Mouse (Mus musculus) cerebellum, postnatal 14 days (tissue): ENCODE data around the gene Meis1.
A peak's percentile ranks its signal among the peaks of the same experiment; 100 is the strongest.

Experiments
- DNase-seq, 2 experiments: peaks; one replicate each; pipeline ENCODE4 v3.0.0; 2021; ENCODE audit warnings: mixed read lengths in 2 of 2

Gene Meis1

DNA sequence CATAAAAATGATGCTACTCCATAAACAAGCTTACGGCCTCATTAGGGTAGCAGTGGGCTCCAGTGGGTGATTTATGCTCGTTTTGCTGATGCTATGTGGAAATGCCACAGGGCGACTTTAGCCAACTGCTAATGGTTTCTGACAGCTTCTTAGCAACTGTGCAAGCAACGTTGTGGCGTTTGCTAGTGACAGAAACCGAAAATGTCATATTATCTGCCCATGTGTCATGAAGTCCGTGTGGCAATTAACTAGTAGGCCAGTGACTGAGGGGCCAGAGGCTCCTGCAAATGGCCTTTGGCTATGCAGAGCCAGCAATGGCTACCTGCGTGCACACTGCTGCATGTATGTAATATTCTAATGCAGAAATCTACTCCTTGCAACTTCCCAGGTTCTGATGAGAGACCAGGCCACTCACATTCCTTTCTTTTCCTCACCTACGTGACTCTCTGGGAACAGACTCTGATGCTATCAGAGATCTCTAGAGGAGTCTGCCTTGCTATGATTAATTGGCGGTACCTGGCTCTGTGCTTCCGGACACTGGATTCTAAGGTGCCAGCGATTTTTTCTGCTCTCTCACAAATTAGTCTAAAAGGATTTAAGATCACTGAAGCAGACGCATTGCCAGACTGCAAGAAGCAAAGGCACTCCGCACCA lies 73.7 kb downstream of the Meis1 start:
- peak in 1 of 2 experiments; percentile 36 for DNase-seq

DNA sequence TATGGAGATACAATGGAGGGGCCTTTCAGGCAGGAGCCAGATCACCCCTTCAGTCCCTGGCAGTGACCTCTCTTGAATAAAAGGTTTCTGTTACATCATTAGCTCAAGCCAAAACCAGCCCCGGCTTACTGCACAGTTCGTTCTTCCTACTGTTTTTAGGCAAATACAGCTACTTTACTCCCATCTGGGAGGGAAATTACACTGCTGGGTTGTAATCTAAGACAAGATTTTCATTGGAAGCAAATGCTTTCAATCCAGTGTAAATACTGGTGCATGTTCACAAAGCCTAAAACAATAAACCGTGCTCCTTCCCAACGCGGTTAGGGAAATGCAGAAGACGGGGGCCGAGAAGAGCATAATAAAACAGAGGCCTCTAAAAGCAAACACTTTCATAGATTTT lies 74.6 kb downstream of the Meis1 start:
- no peak for DNase-seq

DNA sequence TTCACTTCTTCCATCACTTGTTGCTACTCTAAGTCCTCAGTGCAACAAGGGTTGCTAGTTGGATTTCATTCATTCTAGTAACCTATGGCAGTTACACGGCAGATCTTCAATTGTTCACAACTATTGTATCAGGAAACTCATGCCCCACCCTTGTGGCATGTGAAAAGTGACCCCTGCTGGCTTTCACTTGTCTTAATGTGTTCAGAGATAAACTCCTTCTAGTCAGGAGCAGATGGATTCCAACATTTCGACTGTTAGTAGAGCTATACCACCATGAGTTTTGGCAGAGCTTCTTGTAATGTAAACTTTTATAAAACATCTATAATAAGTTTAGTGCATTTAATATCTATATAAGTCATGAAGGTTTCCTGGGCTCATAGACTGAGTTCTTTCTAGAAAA lies 75.8 kb downstream of the Meis1 start:
- DNase-seq = no peak

DNA sequence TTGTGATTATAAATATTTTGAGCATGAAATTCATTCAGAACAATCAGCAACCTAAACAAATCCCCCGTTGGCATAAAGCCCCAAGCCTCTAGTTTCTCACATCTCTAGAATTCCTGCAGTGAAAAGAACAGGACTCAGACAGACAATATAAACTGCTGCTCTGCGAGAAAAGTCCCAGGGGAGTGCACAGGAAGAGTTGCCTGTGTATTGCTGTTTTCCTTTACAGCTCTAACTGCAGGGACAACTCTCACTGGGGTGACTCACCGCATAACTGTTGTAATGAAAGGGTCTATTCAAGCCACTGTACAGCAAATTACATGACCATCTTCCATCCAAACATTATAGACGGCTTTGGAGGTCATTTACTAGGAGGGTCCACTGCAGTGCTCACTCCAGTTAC lies 77.9 kb downstream of the Meis1 start:
- DNase-seq = no peak

DNA sequence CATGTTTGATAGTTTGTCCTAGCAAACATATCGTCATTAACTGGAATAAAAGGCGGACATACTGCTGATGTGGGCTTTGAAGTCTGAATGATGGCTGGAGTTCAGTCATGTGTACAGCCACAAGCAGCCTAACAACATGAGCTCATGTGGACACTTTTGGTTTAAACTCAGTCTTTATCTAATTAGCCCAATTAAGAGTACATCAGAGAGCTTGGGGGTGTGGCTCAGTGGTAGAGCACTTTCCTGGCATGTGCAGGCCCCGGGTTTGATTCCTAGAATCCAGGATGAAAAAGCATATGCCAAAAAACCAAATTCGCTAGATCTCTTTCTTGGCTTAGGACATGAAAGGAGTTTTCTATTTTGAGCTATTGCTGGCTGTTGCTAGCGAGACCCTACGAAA lies 83.9 kb downstream of the Meis1 start:
- DNase-seq = no peak

DNA sequence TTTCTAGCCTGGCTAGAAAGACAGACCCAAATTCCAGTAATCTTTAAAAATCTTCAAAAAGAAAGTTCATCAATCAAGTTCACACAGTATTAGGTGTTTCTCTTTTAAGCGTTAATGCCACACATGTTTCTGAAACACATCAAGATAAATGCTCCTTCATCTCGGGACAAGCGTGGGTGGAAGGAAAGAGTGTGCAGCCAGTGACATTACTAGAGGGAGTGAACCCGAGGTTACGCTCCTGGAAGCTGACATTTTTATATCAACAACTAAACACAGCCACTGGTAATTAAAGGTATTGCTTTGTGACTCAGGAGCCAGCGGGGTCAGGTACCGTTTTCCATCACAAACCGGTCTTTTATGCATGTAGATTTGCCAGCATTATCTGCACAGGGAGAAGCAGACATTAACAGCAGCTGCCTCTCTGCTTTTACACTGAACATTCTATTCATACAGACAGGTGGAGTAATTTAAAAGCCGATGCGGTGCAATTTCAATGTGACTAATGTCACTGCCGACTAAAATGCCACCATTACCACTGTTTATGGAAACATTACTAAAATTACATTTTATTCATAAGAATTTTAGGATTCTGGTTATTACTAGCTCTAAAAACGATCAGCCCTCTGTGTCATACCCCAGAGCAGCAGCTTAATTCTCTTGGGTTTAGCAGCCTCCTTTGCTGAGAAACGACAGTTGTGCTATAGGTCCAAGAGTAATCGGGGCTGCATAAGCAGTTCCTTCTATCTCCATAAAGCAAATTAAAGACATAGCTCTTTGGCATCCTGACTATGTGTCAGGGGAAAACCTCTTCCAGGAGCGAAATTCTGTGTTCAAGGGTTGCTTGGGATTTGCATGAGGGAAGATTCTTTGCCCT lies 87.5 kb downstream of the Meis1 start:
- DNase-seq = no peak

DNA sequence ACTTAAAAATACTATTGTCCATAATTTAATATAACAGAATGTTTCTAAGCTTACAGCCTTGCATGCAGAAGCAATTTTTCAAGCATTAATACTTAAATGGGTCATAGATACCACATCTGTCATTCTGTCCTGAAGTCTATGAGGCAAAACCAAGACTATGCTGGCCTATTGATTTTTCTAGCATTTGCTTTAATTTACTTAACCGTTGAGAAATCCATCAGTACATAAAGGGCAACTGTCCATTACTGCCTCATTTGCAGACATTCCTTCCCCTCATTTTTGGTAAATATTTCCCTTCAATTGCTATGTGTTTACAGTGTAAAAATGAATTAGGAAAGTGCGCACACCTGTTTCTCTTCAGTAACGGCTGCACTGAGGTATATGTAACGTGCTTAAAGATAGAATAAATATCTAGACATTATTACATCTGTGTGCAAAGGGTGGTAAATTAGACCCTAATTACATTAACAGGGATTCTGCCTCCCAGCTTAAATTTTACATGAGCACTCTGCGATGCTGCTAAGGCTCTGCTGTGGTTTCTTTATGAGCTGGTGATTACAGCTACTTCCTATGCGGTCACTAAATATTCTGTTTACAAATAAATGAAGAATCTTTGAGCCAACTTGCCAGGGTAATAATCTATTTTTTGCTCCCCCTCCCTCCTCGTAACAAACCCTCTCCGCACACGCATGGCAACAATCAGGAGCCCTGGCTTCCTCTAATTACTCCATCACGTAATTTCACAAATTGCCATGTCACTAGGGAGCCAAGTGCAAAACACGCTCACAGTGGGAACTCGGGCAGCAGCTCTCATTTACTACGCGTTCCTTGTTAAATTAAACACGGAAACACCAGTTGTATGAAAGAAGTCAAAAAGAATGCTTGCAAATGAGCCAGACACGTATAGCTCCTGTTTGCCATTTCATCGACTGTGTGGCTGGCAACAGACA lies 88.7 kb downstream of the Meis1 start:
- DNase-seq = peak in 1 of 2 experiments; percentile 34

DNA sequence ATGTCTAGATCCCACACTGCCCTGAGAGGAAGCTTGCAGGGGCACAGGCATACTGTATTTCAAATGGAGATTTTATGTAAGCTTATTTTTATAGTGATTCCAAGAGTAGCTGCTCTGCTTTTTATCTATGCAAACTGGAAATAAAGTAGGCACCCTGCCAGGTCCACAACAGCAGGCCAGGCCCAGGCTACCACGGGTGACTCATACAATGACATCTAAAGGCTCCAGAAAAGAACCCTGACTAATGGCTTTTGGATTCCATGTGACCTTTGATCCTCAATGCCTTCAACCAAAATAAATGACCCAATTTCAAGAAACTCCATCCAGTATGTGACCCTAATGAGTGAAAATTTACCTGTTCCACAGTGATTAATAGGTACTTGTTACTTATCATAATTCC lies 91.4 kb downstream of the Meis1 start:
- peak; percentile 27 to 53 for DNase-seq

DNA sequence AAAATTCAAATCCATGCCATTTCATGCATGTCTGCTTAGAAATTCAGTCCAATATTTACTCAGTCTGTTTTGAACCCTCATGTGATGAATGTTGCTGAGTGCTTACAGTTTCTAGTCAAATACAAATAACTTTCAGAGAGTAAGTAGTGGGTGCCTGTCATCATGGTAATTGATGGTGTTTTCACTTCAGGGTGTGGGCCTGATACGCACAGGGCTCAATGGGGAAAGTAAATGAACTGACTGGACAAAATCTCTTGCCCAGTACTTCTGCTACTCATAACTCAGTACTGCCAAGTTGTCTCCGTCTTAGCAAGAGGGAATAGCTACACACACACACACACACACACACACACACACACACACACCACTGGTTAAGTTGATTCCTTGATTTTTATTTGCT lies 92.0 kb downstream of the Meis1 start:
- DNase-seq = no peak

DNA sequence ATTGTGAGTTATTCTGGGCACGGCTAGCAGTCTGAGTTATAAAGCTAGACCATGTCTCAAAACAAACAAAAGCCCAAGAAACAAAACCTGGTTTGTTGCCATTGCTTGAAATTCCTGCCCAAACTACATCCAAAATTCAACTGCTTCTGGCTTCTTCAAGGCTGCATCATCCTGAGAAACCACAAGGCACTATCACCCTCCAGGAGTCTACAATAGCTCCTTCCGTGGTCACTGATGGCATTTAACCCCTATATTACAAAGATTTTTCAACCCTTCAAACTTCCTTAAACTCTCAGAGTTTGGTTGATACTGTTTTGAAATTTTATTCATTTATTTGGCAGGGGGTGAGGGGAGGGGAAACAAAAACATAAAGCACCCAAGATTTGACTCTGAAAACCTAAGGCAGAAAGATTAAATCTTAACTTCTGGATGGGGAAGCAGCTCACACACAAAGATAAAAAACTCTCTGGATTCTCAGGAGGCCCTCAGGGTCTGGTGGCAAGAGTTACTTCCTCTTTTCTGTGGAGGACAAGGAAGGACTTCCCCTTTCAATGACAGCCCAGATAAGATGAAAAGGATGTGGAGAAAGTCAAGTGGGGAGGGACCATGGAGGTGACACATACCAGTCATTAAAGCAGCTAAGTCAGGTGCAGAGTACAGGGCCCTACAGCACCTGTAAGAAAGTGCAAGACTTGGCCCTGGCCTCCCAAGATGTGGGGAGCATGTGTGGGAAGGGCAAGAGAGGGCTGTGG lies 94.0 kb downstream of the Meis1 start:
- no peak for DNase-seq

DNA sequence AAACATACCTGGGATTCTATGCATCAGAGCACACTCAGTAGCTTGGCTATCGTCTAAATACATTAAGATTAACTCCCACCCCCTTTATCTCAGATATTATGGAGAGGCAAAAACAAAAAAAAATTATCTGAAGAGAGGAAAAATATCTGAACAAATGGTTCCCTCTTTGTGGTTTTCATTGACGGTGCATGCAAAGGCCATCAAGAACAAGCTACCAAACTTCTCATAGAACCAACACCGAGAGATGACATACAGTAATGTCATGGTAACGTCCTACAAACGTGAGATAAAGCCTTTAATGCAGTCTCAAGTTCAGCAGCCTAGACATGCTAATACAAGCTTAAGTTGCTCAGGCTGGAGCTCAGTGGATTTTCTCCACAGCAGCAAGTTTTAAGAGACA lies 95.5 kb downstream of the Meis1 start:
- no peak for DNase-seq

DNA sequence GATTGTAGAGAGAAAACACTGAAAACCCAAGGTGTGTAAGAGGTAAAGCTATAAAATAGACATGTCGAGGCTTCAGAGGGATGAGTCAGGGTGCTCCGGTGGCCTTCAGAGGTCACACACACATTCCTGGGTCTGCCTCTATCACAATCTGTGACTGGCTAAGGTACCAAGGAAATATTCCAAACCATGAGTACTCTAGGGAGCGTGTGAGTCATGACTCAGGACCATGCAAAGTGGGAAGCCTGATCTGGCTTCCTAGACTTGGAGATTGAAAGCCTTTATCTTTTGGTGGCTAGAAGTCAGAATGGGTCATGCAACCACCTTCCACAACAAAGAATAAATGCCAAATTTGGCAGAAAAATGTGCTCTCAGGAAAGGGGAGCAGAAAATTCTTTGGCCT lies 98.1 kb downstream of the Meis1 start:
- no peak for DNase-seq

DNA sequence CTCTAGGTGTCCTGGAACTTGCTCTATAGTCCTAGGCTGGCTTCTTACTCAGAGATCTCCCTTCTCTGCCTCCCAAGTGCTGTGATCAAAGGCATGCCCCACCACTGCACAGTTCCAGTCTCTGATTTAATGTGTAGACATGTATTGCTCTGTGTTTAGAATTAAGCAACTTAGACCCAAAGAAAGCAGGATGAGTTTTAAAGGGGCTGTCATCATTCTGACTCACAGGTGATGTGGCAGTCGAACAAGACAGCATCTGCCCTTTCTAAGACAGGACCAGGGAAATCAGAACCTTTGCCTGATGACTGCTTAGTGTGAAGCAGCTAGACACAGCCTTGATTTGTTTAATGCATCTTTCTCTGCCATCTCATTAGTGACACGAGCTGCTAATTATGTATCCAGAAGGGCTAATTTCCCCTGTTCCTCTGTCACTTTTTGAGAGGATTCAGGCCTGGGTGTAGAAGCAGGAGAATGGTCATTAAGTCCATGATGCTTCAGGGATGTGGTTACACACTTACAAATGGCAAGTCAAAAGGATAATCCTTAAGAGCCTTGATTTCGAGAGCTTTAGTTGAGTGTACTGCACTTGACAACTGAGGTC lies 99.5 kb downstream of the Meis1 start:
- no peak for DNase-seq

DNA sequence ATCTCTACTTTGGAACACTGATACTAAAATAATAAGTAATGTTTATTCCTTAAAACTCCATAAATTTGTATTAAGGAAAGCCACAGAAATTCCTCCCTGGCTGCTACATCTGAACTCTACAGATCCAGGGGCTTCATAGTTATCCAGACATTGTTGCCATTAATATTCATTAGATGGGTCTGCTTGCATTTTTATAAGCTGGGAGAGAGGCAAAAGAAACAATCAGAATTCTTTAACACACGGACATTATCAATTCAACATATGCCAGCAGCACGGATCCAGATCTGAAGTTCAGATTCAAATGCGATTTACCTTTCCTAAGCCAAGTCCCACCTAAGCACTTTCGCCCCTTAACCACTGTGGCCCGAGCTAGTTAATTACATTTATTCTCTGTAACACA lies 100.9 kb downstream of the Meis1 start:
- DNase-seq = no peak

DNA sequence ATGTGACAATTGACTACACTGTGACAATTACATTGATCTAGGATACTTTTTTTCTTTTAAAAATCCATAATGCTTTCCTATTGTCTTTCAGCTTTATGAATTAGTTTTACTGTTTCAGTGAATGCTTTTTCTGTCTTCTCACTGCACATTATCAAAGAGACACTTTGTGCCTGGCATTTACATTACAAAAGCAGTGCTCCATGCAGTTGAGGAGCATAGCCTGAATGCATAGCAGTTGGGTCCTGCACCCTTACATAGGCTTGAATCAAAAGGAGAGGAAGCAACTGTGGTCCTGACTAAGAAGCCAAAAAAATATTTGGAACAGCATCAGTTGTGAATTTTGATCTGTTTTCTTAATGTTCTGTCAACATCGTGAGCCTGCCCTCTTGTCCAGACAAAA lies 105.5 kb downstream of the Meis1 start:
- no peak for DNase-seq

DNA sequence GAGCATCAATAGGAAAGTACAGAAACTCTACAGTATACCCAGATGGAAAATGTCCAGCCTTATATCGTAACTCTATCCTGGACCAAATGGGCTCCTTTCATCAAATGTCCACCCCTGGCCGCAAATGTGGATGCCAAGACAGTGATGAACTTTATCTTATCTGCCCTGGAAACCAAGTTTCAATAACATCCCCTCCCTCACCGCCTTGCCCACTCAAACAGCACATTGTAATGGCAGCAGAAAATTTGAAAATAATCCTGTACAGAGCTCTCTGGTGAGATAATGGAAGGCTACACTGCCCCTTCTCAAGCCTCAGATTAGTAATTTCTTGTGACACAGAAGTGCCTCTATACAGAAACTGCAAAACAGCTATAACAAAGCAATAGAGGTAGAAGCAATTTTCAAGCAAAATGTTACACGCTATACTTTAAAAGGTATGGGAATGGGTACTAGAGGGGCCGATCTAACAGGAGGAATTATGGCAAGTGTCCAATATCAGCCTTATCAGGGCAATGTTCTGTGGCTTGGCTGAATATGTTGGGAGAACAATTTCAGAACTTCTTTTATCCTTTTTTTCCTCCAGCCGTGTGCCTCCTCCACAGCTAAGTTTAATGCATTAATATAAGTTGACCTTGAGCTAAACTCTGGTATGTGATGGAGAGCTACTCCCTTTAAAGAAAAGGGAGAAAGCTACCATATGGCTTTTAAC lies 106.3 kb downstream of the Meis1 start:
- no peak for DNase-seq

DNA sequence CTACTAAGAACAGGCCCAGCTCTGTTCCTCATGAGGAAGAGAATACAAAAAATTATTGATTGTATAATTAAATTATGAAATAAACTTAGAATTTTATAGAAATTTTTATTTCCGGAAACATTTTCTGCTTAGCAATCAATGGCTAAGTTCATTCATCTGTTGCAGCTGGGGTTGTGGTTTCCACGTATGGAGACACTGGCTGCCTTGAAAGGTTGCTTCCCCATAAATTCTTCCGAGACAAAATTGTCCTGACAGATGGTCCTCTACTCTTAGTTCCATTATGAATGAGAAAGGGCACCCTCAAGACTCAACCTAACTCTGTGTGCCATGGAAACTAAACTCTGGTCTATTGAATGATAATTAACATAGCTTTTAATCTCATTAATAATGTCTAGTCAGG lies 111.9 kb downstream of the Meis1 start:
- no peak for DNase-seq

DNA sequence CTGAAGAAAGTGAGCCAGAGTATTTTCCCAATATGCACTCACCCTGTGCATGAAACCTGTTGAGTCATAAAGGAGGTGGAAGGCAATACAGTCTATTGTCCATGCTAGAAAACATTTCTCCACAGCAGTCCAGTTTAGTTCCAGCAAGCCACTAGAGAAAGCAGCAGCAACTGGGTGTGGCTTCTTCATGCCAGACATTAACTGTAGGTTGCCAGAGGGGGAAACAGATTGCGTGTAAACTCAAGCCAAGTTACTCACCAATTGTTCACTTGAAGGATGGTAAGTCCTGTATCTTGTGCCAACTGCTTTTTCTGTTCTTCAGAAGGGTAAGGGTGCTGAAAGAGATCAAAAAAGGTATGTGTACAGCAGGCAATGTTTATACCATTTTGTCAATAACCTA lies 113.4 kb downstream of the Meis1 start:
- DNase-seq = no peak

DNA sequence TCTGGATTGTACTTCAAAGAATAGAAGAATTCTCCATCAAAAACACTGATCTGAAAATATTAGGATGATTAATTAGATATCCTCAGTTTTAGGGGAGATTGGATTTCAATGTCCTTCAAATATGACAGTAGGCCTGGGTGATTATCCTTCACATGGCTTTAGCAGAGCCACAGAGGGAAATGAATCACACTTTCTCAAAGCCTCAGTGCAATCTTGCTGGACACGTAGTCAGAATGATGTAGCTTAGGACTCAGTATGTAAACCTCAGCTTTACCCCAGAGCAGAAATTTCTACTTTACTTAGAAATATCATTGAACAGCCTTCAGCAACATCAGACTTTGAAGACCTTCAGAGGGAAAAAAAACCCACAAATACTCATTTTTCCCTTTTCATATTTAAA lies 113.9 kb downstream of the Meis1 start:
- DNase-seq = no peak

DNA sequence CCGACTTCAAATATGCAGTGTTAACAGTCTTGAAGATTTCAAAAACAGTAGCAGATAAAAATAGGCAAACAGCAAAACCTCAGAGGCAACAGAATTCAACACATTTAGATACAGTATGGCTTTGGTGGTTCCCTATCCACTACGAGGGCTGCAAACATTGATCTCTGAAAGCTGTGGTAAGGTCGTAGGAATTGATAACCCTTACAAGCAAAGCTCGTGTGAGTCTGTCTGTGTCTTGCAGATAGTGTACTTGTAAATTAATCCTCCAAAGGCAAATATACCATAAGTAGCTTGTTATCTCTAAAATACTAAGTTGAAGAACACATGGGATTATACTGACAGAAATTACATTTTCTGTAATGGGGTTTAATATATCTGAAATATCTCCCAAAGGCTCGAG lies 114.5 kb downstream of the Meis1 start:
- no peak for DNase-seq

DNA sequence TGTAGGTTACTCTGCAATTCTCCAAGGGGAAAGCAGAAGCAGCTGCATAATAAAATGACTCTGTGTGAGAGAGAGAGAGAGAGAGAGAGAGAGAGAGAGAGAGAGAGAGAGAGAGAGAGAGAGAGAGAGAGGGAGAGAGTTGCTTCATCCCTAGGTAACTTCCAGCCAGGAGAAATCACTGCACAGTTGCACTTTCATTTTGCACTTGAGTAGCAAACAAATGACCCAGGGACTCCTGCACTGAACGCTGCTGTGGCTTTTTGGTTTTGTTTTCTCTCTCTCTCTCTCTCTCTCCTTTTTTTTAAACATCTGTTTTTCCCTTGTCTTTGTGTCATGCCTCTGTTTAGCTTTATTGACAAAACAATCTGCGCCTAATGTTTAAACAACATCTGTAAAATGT lies 118.3 kb downstream of the Meis1 start:
- DNase-seq = no peak

DNA sequence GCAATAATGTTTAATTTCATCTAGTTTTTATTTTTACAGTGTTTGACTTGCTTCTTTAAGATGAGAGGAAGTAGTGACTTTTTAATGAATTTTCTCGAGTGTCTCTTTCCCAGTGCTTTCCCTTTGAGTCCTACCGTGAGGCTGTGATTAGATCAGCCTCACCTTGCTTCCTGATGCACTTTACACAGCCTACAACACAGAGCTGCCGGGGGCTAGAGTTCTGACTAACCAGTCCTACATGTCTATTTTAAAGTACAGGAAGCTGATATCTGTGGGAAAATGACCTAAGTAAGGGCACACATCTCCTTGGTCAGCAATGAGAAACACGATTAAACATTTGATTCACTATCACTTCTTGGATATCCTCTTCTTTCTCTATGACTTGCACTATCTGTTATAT lies 119.9 kb downstream of the Meis1 start:
- no peak for DNase-seq
